Mouse (Mus musculus): ENCODE measurements around the gene Mical2.

Mical2 gene

GRCm38 (mm10) chr7:112313670-112314069 lies 88.0 kb downstream of the Mical2 start:
- DNase-seq (ENCODE audit: low spot score in 2 of 2), result no peak

- peak in 1 of 2 experiments; percentile 46 for DNase-seq (ENCODE audit: low spot score in 2 of 2)
These were observed 90.6 kb downstream of the Mical2 start for GRCm38 (mm10) chr7:112316239-112316638.

DNA sequence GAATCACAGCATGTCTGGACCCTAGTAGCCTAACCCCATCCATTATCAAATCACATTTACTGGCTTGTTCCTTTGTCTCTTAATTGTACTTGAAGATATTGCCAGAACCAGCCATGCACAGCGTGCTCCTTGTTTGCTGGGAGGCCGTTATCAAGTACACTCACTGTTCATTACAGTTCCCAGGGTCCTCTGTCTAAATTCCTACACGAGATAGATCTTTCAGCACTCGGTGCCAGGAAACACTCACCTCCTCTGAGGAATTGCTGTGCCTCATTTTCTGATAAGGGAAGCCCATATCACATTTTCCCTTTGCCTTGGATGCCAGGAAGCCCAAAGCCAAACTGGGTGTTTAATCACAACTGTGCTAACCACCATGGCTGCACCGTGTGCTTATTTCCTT lies 91.8 kb downstream of the Mical2 start:
- DNase-seq (ENCODE audit: low spot score in 2 of 2), result no peak

DNA sequence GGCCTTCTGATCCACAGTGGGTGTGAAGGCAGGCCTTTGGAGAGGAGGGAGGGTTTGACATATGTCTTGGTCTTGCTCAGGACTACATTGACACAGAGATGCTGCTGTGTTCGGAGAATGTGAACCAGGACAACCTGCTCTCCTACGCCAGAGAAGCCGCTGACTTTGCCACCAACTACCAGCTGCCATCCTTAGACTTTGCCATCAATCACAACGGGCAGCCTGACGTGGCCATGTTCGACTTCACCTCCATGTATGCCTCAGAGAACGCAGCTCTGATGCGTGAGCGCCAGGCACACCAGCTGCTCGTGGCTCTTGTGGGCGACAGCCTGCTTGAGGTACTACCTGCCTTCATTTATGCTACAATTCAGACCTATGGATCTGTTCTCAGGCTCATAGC lies 92.7 kb downstream of the Mical2 start:
- DNase-seq (ENCODE audit: low spot score in 2 of 2), result no peak

- DNase-seq (ENCODE audit: low spot score in 2 of 2), result no peak
These were observed 93.8 kb downstream of the Mical2 start for GRCm38 (mm10) chr7:112319419-112319818.

DNA sequence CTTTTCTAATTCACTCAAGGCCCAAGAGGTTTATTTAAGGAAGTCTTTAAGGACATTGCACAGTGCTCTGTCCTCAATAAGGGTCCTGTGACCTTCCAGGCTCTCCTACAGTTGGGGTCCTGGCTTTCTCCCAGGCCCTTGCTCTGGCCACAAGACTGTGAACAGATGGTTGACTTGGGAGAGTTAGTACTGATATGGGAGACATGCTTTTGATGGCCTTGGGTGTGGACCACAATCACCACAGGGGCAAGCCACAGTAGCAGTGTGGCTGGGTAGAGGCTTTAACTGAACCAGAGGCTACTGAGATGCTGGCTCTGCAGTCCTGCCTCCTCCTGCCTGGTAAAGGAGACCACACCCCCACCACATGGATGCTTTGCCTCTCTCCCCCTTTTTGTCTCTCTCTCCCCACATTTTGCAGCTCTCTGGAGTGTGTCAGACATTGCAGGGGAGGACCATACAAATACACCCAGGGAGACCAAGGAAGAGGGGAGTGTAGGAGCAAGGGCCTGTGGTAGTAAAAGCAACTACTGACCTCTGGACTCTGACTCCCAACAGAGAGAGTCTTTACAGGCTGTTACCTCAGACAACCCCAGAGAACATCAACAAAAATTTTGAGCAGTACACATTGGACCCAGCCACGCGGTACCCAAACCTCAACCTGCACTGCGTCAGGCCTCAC lies 94.5 kb downstream of the Mical2 start:
- DNase-seq (ENCODE audit: low spot score in 2 of 2), result no peak

DNA sequence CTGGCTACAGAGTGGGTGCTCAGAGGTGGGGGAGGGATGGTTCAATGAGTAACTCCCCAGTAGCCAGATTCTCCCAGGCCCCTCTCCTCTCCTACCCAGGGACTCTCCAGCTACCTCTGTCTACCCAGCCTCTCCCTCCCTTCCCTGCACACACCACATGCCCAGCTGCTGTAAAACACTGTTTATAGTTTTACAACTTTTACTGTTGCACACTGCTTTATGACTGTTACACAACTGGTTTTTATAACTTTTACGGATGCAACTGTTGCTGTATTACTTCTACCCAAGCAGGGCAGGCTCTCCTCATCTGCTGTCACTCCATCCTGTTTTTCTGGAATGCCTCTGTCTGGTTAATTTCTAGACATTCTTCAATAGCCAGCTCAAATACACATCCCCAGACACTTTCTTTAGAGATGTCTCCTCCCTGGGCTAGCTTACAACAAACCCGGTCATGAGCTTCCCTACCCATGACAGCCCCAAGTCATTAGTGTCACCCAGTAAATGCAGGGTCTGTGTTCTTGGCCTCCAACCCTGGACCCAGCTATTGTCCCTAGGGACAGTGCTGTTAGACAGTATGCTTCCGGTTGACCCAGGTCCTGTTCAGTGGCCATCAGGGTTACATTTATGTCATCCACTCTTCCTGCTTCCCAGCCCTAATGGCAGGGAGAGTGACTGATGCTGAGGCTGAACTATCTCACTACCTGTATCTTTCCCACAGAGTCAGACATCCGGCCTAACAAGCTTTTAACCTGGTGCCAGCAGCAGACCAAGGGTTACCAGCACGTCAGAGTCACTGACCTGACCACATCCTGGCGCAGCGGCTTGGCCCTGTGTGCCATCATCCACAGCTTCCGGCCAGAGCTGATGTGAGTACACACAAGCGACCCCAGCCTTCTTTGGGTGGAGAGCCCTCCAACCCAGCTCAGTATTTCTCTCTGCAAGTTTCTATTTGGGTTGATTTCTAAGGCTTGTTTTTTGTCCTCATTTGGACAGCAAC lies 96.4 kb downstream of the Mical2 start:
- DNase-seq (ENCODE audit: low spot score in 2 of 2), result no peak

- no peak for DNase-seq (ENCODE audit: low spot score in 2 of 2)
These were observed 98.9 kb downstream of the Mical2 start for GRCm38 (mm10) chr7:112324577-112324976.

- no peak for DNase-seq (ENCODE audit: low spot score in 2 of 2)
These were observed 101.2 kb downstream of the Mical2 start for GRCm38 (mm10) chr7:112326852-112327251.

- peak in 1 of 2 experiments; percentile 48 for DNase-seq (ENCODE audit: low spot score in 2 of 2)
These were observed 103.3 kb downstream of the Mical2 start for GRCm38 (mm10) chr7:112328969-112329368.

GRCm38 (mm10) chr7:112329496-112329895 lies 103.8 kb downstream of the Mical2 start:
- no peak for DNase-seq (ENCODE audit: low spot score in 2 of 2)

DNA sequence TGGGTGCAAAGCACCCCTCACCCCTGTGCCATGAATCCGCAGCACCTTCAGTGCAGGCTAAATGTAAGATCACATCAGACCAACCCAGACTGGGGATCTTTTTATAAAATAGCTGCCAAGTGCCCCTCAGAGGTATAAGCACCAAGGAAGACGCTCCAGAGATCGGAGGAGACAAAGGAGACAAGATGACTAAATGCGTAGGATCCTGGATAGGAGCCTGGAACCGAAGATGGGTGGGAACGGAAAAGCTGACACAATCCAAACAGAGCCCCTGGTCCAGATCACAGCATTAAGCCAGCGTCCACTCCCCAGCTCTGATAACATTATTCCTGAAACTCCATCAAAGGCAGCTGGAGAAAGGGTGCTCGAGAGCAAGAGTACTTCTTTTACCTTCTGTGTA lies 105.3 kb downstream of the Mical2 start:
- no peak for DNase-seq (ENCODE audit: low spot score in 2 of 2)

- DNase-seq (ENCODE audit: low spot score in 2 of 2), result no peak
These were observed 106.1 kb downstream of the Mical2 start for GRCm38 (mm10) chr7:112331804-112332203.

GRCm38 (mm10) chr7:112332426-112332825 lies 106.8 kb downstream of the Mical2 start:
- no peak for DNase-seq (ENCODE audit: low spot score in 2 of 2)

DNA sequence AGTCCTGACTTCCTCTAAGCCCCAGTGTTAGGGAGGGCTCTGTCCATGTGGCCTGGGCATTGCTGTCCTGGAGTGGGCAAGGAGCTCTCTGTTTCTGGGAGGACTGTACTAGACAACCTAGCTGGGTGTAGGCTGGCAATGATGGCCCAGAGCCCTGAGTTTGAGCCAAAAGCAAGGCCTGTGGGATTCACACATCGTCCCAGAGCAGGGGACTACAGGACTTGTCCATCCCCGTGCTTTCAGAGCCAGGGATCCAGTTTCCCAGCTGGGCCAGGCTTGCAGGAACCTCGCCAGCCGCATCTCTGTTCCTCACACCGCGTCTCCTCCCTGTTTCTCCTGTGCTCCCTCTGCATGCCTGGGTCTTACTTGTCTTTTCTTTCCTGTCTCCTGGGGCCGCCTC lies 107.7 kb downstream of the Mical2 start:
- DNase-seq (ENCODE audit: low spot score in 2 of 2), result no peak

GRCm38 (mm10) chr7:112336213-112336631 lies 110.6 kb downstream of the Mical2 start:
- peak; percentile 36 to 55 for DNase-seq (ENCODE audit: low spot score in 2 of 2)

DNA sequence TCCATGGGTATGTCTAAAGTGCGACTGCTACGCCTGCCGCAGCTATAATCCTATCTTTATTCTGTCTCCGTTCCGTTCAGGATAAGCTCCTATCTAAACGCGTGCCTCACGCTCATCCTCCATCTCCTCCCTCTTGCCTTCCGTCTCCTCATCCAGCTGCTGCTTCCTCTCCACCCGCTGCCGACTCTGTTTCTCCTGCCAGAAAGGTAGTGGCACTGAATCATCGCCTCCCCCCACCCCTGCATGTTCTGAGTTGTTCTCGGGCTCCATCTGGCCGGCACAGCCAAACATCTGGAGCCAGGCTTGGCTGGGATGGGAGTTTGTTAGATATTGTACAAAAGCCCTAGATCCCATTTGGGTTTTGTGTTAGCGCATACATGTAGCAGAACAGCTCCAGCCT lies 111.1 kb downstream of the Mical2 start:
- peak; percentile 44 to 50 for DNase-seq (ENCODE audit: low spot score in 2 of 2)

GRCm38 (mm10) chr7:112337736-112338135 lies 112.1 kb downstream of the Mical2 start:
- no peak for DNase-seq (ENCODE audit: low spot score in 2 of 2)

DNA sequence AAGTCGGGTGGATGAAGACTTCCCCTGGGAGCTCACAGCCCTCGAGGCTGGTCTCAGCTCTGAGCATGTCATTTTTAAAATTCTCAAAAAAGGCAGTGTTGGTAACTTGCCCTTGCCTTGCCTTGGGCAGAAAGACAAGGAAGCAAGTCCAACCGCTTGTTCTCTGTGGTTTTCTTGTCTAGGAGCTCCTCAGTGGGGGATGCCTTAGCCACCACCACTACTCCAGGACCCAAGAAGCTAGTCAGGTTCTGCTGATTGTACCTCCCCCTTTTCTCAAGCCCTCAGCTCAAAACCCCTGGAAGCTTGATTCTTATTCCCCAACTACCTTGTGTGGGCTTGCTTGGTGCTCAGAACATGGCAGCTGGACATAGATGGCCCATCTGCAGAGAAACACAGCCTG lies 115.4 kb downstream of the Mical2 start:
- DNase-seq (ENCODE audit: low spot score in 2 of 2), result no peak

DNA sequence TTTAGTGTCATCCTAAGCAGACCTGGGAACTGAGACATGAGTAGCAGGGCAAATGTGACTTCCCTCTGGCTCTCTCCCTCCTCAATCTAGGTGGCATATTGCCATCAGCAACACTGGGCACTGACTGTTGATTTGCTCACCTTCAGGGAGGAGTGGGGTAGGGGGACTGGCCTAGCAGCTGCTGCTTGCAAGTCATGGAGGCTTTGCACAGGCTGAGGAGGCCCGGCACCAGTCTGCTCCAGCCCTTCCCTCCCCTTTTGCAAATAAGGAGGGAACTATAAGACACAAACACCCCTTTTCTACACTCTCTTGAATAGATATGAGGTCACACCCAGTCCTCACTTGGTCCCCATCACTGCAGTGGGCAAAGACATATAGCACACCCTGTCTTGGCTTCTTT lies 120.0 kb downstream of the Mical2 start:
- DNase-seq (ENCODE audit: low spot score in 2 of 2), result no peak

GRCm38 (mm10) chr7:112351541-112351940 lies 125.9 kb downstream of the Mical2 start:
- DNase-seq (ENCODE audit: low spot score in 2 of 2), result no peak

DNA sequence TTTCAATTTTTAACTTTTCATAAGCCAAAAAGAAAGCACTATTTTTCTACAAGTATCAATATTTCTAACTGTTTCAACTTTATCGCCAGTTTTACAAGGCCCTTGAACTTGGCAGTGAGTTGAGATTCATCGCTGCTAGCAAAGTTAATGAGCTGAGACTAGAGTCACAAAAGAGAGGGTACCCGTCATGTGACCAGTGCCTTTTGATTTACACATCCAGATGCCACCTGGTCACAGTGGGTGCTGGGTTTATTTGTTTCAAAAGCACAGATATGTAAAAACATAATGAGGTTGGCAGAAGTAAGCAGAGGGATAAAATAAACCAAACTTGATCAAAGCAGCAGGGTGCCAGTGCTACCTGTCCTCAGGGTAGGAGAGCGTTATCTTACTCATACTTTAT lies 126.3 kb downstream of the Mical2 start:
- DNase-seq (ENCODE audit: low spot score in 2 of 2), result no peak

DNA sequence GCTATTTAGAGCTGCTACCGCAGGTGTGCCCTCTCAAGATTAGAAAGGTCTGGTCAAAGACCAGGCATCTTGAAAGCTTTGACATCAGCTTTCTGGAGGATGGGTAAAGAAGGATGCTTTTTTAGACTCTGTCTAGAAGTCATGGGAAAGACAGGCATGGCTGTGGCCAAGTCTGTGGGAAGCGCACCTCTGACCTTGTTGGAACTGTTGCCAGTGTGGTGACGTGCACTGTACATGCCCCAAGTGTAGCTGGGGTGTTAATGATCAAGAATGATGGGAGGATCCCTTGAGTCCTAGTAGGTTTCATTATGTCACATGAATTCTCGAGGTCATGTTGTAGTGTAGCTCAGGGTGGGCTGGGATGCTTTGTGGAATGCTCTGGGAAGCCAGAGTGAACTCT lies 127.4 kb downstream of the Mical2 start:
- DNase-seq (ENCODE audit: low spot score in 2 of 2), result no peak

All from frontal cortex, postnatal 25 days (tissue).